Mouse (Mus musculus): Measurements from ENCODE around the gene Riox2.

The Riox2 gene

GRCm38 (mm10) chr16:59517447-59518219 is 46.1 kb downstream of the Riox2 start:
- intact Hi-C loops (cut with DNase I), result no loop called here

- intact Hi-C loops (cut with DNase I), result no loop called here
Measured at GRCm38 (mm10) chr16:59521752-59522423, 50.3 kb downstream of the Riox2 start.

- intact Hi-C loops (cut with DNase I), result no loop called here
Measured at GRCm38 (mm10) chr16:59526939-59527338, 55.4 kb downstream of the Riox2 start.

GRCm38 (mm10) chr16:59529570-59529969 is 58.0 kb downstream of the Riox2 start:
- intact Hi-C loops (cut with DNase I), result no loop called here

- intact Hi-C loops (cut with DNase I), result no loop called here
Measured at GRCm38 (mm10) chr16:59531243-59531642, 59.7 kb downstream of the Riox2 start.

- intact Hi-C loops (cut with DNase I), result no loop called here
Measured at GRCm38 (mm10) chr16:59532561-59532960, 61.0 kb downstream of the Riox2 start.

- intact Hi-C loops (cut with DNase I), result no loop called here
Measured at GRCm38 (mm10) chr16:59534349-59534748, 62.8 kb downstream of the Riox2 start.

GRCm38 (mm10) chr16:59535673-59536072 is 64.1 kb downstream of the Riox2 start:
- intact Hi-C loops (cut with DNase I), result loop anchor here (5.0 kb wide), 1 partner anchor 82 kb away; no protein-coding TSS in a partner anchor

- intact Hi-C loops (cut with DNase I), result loop anchor here (5.0 kb wide), 1 partner anchor 61 kb away; the partner anchor contains the start of gene Crybg3
Measured at GRCm38 (mm10) chr16:59540944-59541343, 69.4 kb downstream of the Riox2 start.

- intact Hi-C loops (cut with DNase I), result loop anchor here (5.0 kb wide), 1 partner anchor 61 kb away; the partner anchor contains the start of gene Crybg3
Measured at GRCm38 (mm10) chr16:59541382-59541781, 69.8 kb downstream of the Riox2 start.
